Mouse (Mus musculus): ENCODE data around the gene Epas1. TPM values are rescaled to one million over a fixed set of nuclear protein-coding genes. Genes with fewer than 3 reads are reported as not detected.

The Epas1 gene
- polyA plus RNA-seq, 1 experiment from 2014 or later: 6.5 TPM

GRCm38 (mm10) chr17:86724786-86725415 lies 28.6 kb upstream of the Epas1 start:
- H3K36me3 ChIP-seq (ENCODE audit: control insufficient read depth, insufficient read depth, low read length): no peaks in the 10 kb centered on the region
- H3K27ac ChIP-seq (replicated peaks; ENCODE audit: low read depth, low read length): no peak overlapping the region
- H3K9ac ChIP-seq (ENCODE audit: low read length): peak overlapping the region; percentile 17; the same call in 1 of the 2 replicates
- peak overlapping the region; percentile 20; the same call in 1 of the 2 replicates for H3K4me2 ChIP-seq (ENCODE audit: low read depth, severe bottlenecking)
- ATAC-seq (ENCODE audit: insufficient number of reproducible peaks, low FRiP score, low TSS enrichment, low read depth): no peak
- H3K4me1 ChIP-seq (ENCODE audit: control insufficient read depth, insufficient read depth, low read length): 0 out of 2 replicates have a peak, but pooled peaks cover 3% of the 10 kb centered on the region
- no peaks in the 10 kb centered on the region for H3K9me3 ChIP-seq (ENCODE audit: control insufficient read depth, low read length)
- no peaks in the 10 kb centered on the region for H3K27me3 ChIP-seq (ENCODE audit: control insufficient read depth, insufficient read depth, low read length)
- H3K4me3 ChIP-seq (ENCODE audit: low read depth, low read length): no peak overlapping the region
- 52% methylated on average over 8 of the region's 8 CpGs for WGBS
- no peak for DNase-seq (ENCODE audit: low spot score)

GRCm38 (mm10) chr17:86726480-86726879 lies 27.0 kb upstream of the Epas1 start:
- no peak overlapping the region for H3K9ac ChIP-seq (ENCODE audit: low read length)
- H3K9me3 ChIP-seq (ENCODE audit: control insufficient read depth, low read length): no peaks in the 10 kb centered on the region
- ATAC-seq (ENCODE audit: insufficient number of reproducible peaks, low FRiP score, low TSS enrichment, low read depth): no peak
- 0 out of 2 replicates have a peak, but pooled peaks cover 3% of the 10 kb centered on the region for H3K4me1 ChIP-seq (ENCODE audit: control insufficient read depth, insufficient read depth, low read length)
- no peak overlapping the region for H3K4me3 ChIP-seq (ENCODE audit: low read depth, low read length)
- WGBS: 85% methylated on average over 7 of the region's 7 CpGs
- no peak overlapping the region for H3K27ac ChIP-seq (replicated peaks; ENCODE audit: low read depth, low read length)
- no peaks in the 10 kb centered on the region for H3K36me3 ChIP-seq (ENCODE audit: control insufficient read depth, insufficient read depth, low read length)
- DNase-seq (ENCODE audit: low spot score): no peak
- H3K4me2 ChIP-seq (ENCODE audit: low read depth, severe bottlenecking): no peak overlapping the region
- H3K27me3 ChIP-seq (ENCODE audit: control insufficient read depth, insufficient read depth, low read length): no peaks in the 10 kb centered on the region

- no peaks in the 10 kb centered on the region for H3K36me3 ChIP-seq (ENCODE audit: control insufficient read depth, insufficient read depth, low read length)
- no peak overlapping the region for H3K27ac ChIP-seq (replicated peaks; ENCODE audit: low read depth, low read length)
- no peaks in the 10 kb centered on the region for H3K9me3 ChIP-seq (ENCODE audit: control insufficient read depth, low read length)
- 89% methylated on average over 7 of the region's 7 CpGs for whole genome bisulfite sequencing
- no peak overlapping the region for H3K4me3 ChIP-seq (ENCODE audit: low read depth, low read length)
- H3K4me1 ChIP-seq (ENCODE audit: control insufficient read depth, insufficient read depth, low read length): peaks cover 5% of the 10 kb centered on the region
- no peaks in the 10 kb centered on the region for H3K27me3 ChIP-seq (ENCODE audit: control insufficient read depth, insufficient read depth, low read length)
- ATAC-seq (ENCODE audit: insufficient number of reproducible peaks, low FRiP score, low TSS enrichment, low read depth) (no peak), DNase-seq (ENCODE audit: low spot score) (no peak)
- no peak overlapping the region for H3K4me2 ChIP-seq (ENCODE audit: low read depth, severe bottlenecking)
- no peak overlapping the region for H3K9ac ChIP-seq (ENCODE audit: low read length)
Observed at GRCm38 (mm10) chr17:86727031-86727430, 26.5 kb upstream of the Epas1 start.

GRCm38 (mm10) chr17:86731273-86731672 lies 22.2 kb upstream of the Epas1 start:
- no peak for DNase-seq (ENCODE audit: low spot score)
- Histone ChIP-seq H3K4me3 (ENCODE audit: low read depth, low read length) (no peak overlapping the region), H3K9me3 (ENCODE audit: control insufficient read depth, low read length) (no peaks in the 10 kb centered on the region), H3K27me3 (ENCODE audit: control insufficient read depth, insufficient read depth, low read length) (no peaks in the 10 kb centered on the region), H3K27ac (replicated peaks; ENCODE audit: low read depth, low read length) (no peak overlapping the region), H3K36me3 (ENCODE audit: control insufficient read depth, insufficient read depth, low read length) (no peaks in the 10 kb centered on the region), H3K4me2 (ENCODE audit: low read depth, severe bottlenecking) (no peak overlapping the region), H3K9ac (ENCODE audit: low read length) (no peak overlapping the region), H3K4me1 (ENCODE audit: control insufficient read depth, insufficient read depth, low read length) (peaks cover 5% of the 10 kb centered on the region)
- WGBS: 82% methylated on average over 6 of the region's 6 CpGs
- ATAC-seq (ENCODE audit: insufficient number of reproducible peaks, low FRiP score, low TSS enrichment, low read depth): no peak

- H3K9ac ChIP-seq (ENCODE audit: low read length): no peak overlapping the region
- H3K4me2 ChIP-seq (ENCODE audit: low read depth, severe bottlenecking): peak overlapping the region; percentile 4; the same call in 1 of the 2 replicates
- H3K27me3 ChIP-seq (ENCODE audit: control insufficient read depth, insufficient read depth, low read length): no peaks in the 10 kb centered on the region
- no peak overlapping the region for H3K27ac ChIP-seq (replicated peaks; ENCODE audit: low read depth, low read length)
- ATAC-seq (ENCODE audit: insufficient number of reproducible peaks, low FRiP score, low TSS enrichment, low read depth): no peak
- no peaks in the 10 kb centered on the region for H3K36me3 ChIP-seq (ENCODE audit: control insufficient read depth, insufficient read depth, low read length)
- no peaks in the 10 kb centered on the region for H3K9me3 ChIP-seq (ENCODE audit: control insufficient read depth, low read length)
- no peak overlapping the region for H3K4me3 ChIP-seq (ENCODE audit: low read depth, low read length)
- H3K4me1 ChIP-seq (ENCODE audit: control insufficient read depth, insufficient read depth, low read length): peaks cover 5% of the 10 kb centered on the region
- DNase-seq (ENCODE audit: low spot score): peak; percentile 63
- WGBS: 11% methylated on average over 11 of the region's 11 CpGs
Observed at GRCm38 (mm10) chr17:86732024-86732423, 21.5 kb upstream of the Epas1 start.

GRCm38 (mm10) chr17:86732522-86732921 lies 21.0 kb upstream of the Epas1 start:
- ATAC-seq (ENCODE audit: insufficient number of reproducible peaks, low FRiP score, low TSS enrichment, low read depth): no peak
- Histone ChIP-seq H3K9ac (ENCODE audit: low read length) (no peak overlapping the region), H3K27ac (replicated peaks; ENCODE audit: low read depth, low read length) (no peak overlapping the region), H3K4me2 (ENCODE audit: low read depth, severe bottlenecking) (no peak overlapping the region), H3K4me3 (ENCODE audit: low read depth, low read length) (no peak overlapping the region), H3K36me3 (ENCODE audit: control insufficient read depth, insufficient read depth, low read length) (no peaks in the 10 kb centered on the region), H3K9me3 (ENCODE audit: control insufficient read depth, low read length) (no peaks in the 10 kb centered on the region), H3K27me3 (ENCODE audit: control insufficient read depth, insufficient read depth, low read length) (no peaks in the 10 kb centered on the region), H3K4me1 (ENCODE audit: control insufficient read depth, insufficient read depth, low read length) (peaks cover 5% of the 10 kb centered on the region)
- DNase-seq (ENCODE audit: low spot score): no peak
- 79% methylated on average over 1 of the region's 1 CpGs for WGBS

- H3K36me3 ChIP-seq (ENCODE audit: control insufficient read depth, insufficient read depth, low read length): no peaks in the 10 kb centered on the region
- H3K27me3 ChIP-seq (ENCODE audit: control insufficient read depth, insufficient read depth, low read length): no peaks in the 10 kb centered on the region
- H3K4me2 ChIP-seq (ENCODE audit: low read depth, severe bottlenecking): no peak overlapping the region
- H3K4me1 ChIP-seq (ENCODE audit: control insufficient read depth, insufficient read depth, low read length): peaks cover 5% of the 10 kb centered on the region
- no peak for ATAC-seq (ENCODE audit: insufficient number of reproducible peaks, low FRiP score, low TSS enrichment, low read depth)
- no peak overlapping the region for H3K9ac ChIP-seq (ENCODE audit: low read length)
- DNase-seq (ENCODE audit: low spot score): no peak
- H3K4me3 ChIP-seq (ENCODE audit: low read depth, low read length): no peak overlapping the region
- WGBS: 82% methylated on average over 4 of the region's 4 CpGs
- H3K27ac ChIP-seq (replicated peaks; ENCODE audit: low read depth, low read length): no peak overlapping the region
- no peaks in the 10 kb centered on the region for H3K9me3 ChIP-seq (ENCODE audit: control insufficient read depth, low read length)
Observed at GRCm38 (mm10) chr17:86733644-86734043, 19.9 kb upstream of the Epas1 start.

GRCm38 (mm10) chr17:86738477-86738876 lies 15.0 kb upstream of the Epas1 start:
- Histone ChIP-seq H3K4me3 (ENCODE audit: low read depth, low read length) (no peak overlapping the region), H3K27ac (replicated peaks; ENCODE audit: low read depth, low read length) (no peak overlapping the region), H3K9ac (ENCODE audit: low read length) (no peak overlapping the region), H3K4me1 (ENCODE audit: control insufficient read depth, insufficient read depth, low read length) (no peaks in the 10 kb centered on the region), H3K9me3 (ENCODE audit: control insufficient read depth, low read length) (no peaks in the 10 kb centered on the region), H3K27me3 (ENCODE audit: control insufficient read depth, insufficient read depth, low read length) (no peaks in the 10 kb centered on the region), H3K36me3 (ENCODE audit: control insufficient read depth, insufficient read depth, low read length) (no peaks in the 10 kb centered on the region), H3K4me2 (ENCODE audit: low read depth, severe bottlenecking) (no peak overlapping the region)
- WGBS: 79% methylated on average over 6 of the region's 6 CpGs
- ATAC-seq (ENCODE audit: insufficient number of reproducible peaks, low FRiP score, low TSS enrichment, low read depth) (no peak), DNase-seq (ENCODE audit: low spot score) (no peak)
